Mouse (Mus musculus) myocyte (in vitro differentiated cells): ENCODE measurements around the gene Gm8122.
"Not testable (repeated sequence)": the region's sequence is repeated elsewhere in the genome, so short reads cannot be mapped to it uniquely, and the experiment has no call there.

ENCODE experiments used
- CEBPB ChIP-seq: IDR thresholded peaks from 2 replicates; pipeline ENCODE4 v1.6.1; 2011; ENCODE audit warnings: mild to moderate bottlenecking, moderate library complexity; ENCODE audit not compliant: poor library complexity, insufficient read depth, severe bottlenecking
- POLR2A ChIP-seq: IDR thresholded peaks from one replicate; pipeline ENCODE4 v1.6.1; 2011; ENCODE audit warnings: low read depth, mild to moderate bottlenecking, control low read depth, moderate library complexity; ENCODE audit not compliant: insufficient read length
- POLR2AphosphoS2 ChIP-seq: IDR thresholded peaks from one replicate; pipeline ENCODE4 v1.6.1; 2011; ENCODE audit warnings: low read depth, control low read depth; ENCODE audit not compliant: insufficient read length
- TCF3 ChIP-seq: IDR thresholded peaks from one replicate; pipeline ENCODE4 v1.6.1; 2011; ENCODE audit warnings: low read depth, control low read depth; ENCODE audit not compliant: insufficient read length

DNA sequence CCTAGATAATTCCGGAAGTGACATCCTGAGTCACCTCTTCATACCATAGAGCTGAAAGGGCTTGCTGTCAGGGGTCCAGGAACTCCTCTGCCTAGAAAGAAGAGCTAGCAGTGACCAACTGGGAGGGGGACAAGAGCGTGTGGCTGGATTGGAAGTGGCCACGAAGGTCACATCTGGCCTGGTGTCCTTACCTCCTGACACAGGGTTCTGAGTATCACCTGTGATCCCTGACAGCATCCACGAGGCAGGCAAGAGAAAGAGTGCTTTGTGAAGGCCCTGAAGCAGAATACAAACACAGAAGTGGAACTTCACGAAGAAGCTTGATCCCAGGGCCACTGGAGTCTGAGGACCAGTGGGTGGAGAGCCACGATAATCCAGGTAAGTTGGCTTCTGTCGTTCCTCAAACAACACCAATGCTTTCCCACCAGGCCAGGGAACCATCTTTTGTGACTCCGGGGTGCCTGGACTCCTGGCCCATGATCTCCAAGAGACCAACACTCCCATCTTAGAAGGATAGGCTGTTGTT, 39.9 kb upstream of the Gm8122 start, which contains the start of gene Gm9732:
- TF ChIP-seq CEBPB, POLR2AphosphoS2, TCF3, POLR2A: not testable (repeated sequence)
